Mouse (Mus musculus) myocyte (in vitro differentiated cells): ENCODE results near the gene Pknox2.

Experiments
- CEBPB ChIP-seq: IDR thresholded peaks from 2 replicates; pipeline ENCODE4 v1.6.1; 2011; ENCODE audit warnings: mild to moderate bottlenecking, moderate library complexity; ENCODE audit not compliant: poor library complexity, insufficient read depth, severe bottlenecking
- MAX ChIP-seq: IDR thresholded peaks from one replicate; pipeline ENCODE4 v1.6.1; 2011; ENCODE audit warnings: low read depth, mild to moderate bottlenecking, control low read depth
- MYOD1 ChIP-seq, 3 experiments: IDR thresholded peaks; one replicate each; pipeline ENCODE4 v1.6.1; 2011; ENCODE audit warnings: control low read depth in 2 of 3, low read depth in 2 of 3, mild to moderate bottlenecking in 2 of 3, moderate library complexity in 1 of 3; ENCODE audit not compliant: insufficient read length in 2 of 3, control insufficient read depth in 1 of 3
- MYOG ChIP-seq, 3 experiments: IDR thresholded peaks; one replicate each; pipeline ENCODE4 v1.6.1; 2011; ENCODE audit warnings: control low read depth in 2 of 3, low read depth in 2 of 3, mild to moderate bottlenecking in 2 of 3; ENCODE audit not compliant: insufficient read length in 2 of 3, control insufficient read depth in 1 of 3, insufficient read depth in 1 of 3
- POLR2A ChIP-seq: IDR thresholded peaks from one replicate; pipeline ENCODE4 v1.6.1; 2011; ENCODE audit warnings: low read depth, mild to moderate bottlenecking, control low read depth, moderate library complexity; ENCODE audit not compliant: insufficient read length
- POLR2AphosphoS2 ChIP-seq: IDR thresholded peaks from one replicate; pipeline ENCODE4 v1.6.1; 2011; ENCODE audit warnings: low read depth, control low read depth; ENCODE audit not compliant: insufficient read length
- SRF ChIP-seq: IDR thresholded peaks from one replicate; pipeline ENCODE4 v1.6.1; 2011; ENCODE audit warnings: low read depth; ENCODE audit not compliant: control insufficient read depth, insufficient read length
- USF1 ChIP-seq: IDR thresholded peaks from one replicate; pipeline ENCODE4 v1.6.1; 2011; ENCODE audit warnings: low read depth, mild to moderate bottlenecking, control low read depth, moderate library complexity

DNA sequence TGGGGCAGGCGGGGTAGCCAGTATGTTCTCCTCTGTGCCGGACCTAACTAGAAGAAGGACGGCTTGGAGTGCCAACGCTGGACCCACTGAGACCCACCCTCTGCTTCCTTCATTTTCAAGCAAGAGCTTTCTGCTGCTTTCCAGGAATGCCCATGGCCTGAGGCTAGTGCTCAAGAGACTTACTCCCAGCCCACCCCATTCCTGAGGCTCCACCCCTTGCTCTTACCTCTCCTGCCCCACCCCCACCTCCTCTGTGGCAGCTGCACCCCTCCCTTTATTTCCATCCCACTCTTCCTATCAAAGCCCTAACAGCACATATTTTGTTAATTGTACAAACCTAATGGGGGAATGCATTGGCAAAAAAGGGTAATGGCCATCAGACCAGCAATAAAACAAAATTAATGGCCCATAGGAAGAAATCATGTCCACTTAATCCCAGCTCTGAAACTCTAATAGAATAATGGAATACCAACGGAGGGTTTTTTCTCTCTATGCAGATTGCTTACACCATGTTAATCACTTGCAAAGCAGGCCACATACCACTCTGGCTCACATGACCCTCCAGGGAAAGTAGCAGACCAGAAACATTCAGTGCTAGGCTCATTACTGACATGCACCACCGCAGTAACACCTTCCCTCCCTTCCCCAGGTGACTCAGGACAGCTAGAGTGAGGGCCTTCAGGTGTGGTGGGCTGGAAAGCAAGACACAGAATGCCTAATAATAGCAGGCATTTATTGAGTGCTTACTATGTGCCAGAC, 57.1 kb downstream of the Pknox2 start:
- TF ChIP-seq POLR2AphosphoS2: no peak
- TF ChIP-seq POLR2A: no peak
- no peak for TF ChIP-seq MAX
- no peak for TF ChIP-seq CEBPB
- TF ChIP-seq SRF: no peak
- no peak for TF ChIP-seq MYOG (IDR thresholded peaks at IDR 0.05; ENCODE audit: control insufficient read depth in 1 of 3, insufficient read depth in 1 of 3, insufficient read length in 2 of 3, low read depth in 2 of 3)
- no peak for TF ChIP-seq MYOD1 (IDR thresholded peaks at IDR 0.05; ENCODE audit: control insufficient read depth in 1 of 3, insufficient read length in 2 of 3, low read depth in 2 of 3)
- TF ChIP-seq USF1: no peak
